Mouse (Mus musculus): ENCODE measurements around the gene Elp4. TPM values are rescaled to one million over a fixed set of nuclear protein-coding genes. Genes with fewer than 3 reads are reported as not detected.

The Elp4 gene
- polyA plus RNA-seq, 1 experiment from 2014 or later = 37.0 TPM

GRCm38 (mm10) chr2:105661623-105662066, 242.7 kb downstream of the Elp4 start:
- Histone ChIP-seq H3K4me1 (replicated peaks) (peaks cover 9% of the 10 kb centered on the region), H3K27me3 (replicated peaks) (peaks cover 93% of the 10 kb centered on the region), H3K36me3 (no peaks in the 10 kb centered on the region), H3K27ac (no peak overlapping the region), H3K9me3 (no peaks in the 10 kb centered on the region), H3K4me3 (replicated peaks) (no peak overlapping the region), H3K4me2 (replicated peaks) (no peak overlapping the region), H3K9ac (no peak overlapping the region)
- WGBS = 2% methylated on average over 18 of the region's 18 CpGs
- no peak for ATAC-seq

GRCm38 (mm10) chr2:105660874-105661622, 243.3 kb downstream of the Elp4 start:
- no peaks in the 10 kb centered on the region for H3K9me3 ChIP-seq
- no peak overlapping the region for H3K9ac ChIP-seq
- 3% methylated on average over 25 of the region's 26 CpGs for WGBS
- no peak overlapping the region for H3K4me2 ChIP-seq (replicated peaks)
- H3K4me1 ChIP-seq (replicated peaks) = peaks cover 7% of the 10 kb centered on the region; the same call in 1 of the 2 replicates
- H3K36me3 ChIP-seq = no peaks in the 10 kb centered on the region
- no peak for ATAC-seq
- peaks cover 92% of the 10 kb centered on the region for H3K27me3 ChIP-seq (replicated peaks)
- no peak overlapping the region for H3K4me3 ChIP-seq (replicated peaks)
- no peak overlapping the region for H3K27ac ChIP-seq

- Histone ChIP-seq H3K9me3 (no peaks in the 10 kb centered on the region), H3K9ac (no peak overlapping the region), H3K27me3 (replicated peaks) (peaks cover 88% of the 10 kb centered on the region), H3K4me3 (replicated peaks) (no peak overlapping the region), H3K4me2 (replicated peaks) (no peak overlapping the region), H3K27ac (no peak overlapping the region), H3K36me3 (no peaks in the 10 kb centered on the region), H3K4me1 (replicated peaks) (peaks cover 7% of the 10 kb centered on the region; the same call in 1 of the 2 replicates)
- 1% methylated on average over 41 of the region's 41 CpGs for WGBS
- no peak for ATAC-seq
Observed at GRCm38 (mm10) chr2:105659926-105660873, 244.2 kb downstream of the Elp4 start.

GRCm38 (mm10) chr2:105659350-105659749, 245.0 kb downstream of the Elp4 start:
- H3K4me3 ChIP-seq (replicated peaks) = no peak overlapping the region
- no peaks in the 10 kb centered on the region for H3K9me3 ChIP-seq
- no peak for ATAC-seq
- H3K27me3 ChIP-seq (replicated peaks) = peaks cover 81% of the 10 kb centered on the region
- no peak overlapping the region for H3K27ac ChIP-seq
- H3K36me3 ChIP-seq = no peaks in the 10 kb centered on the region
- no peak overlapping the region for H3K4me2 ChIP-seq (replicated peaks)
- peaks cover 7% of the 10 kb centered on the region; the same call in 1 of the 2 replicates for H3K4me1 ChIP-seq (replicated peaks)
- no peak overlapping the region for H3K9ac ChIP-seq
- 4% methylated on average over 9 of the region's 9 CpGs for WGBS

GRCm38 (mm10) chr2:105656456-105656855, 247.9 kb downstream of the Elp4 start:
- peaks cover 7% of the 10 kb centered on the region; the same call in 1 of the 2 replicates for H3K4me1 ChIP-seq (replicated peaks)
- H3K36me3 ChIP-seq = no peaks in the 10 kb centered on the region
- H3K9me3 ChIP-seq = no peaks in the 10 kb centered on the region
- H3K27ac ChIP-seq = no peak overlapping the region
- no peak overlapping the region for H3K4me3 ChIP-seq (replicated peaks)
- ATAC-seq = no peak
- peaks cover 60% of the 10 kb centered on the region for H3K27me3 ChIP-seq (replicated peaks)
- 82% methylated on average over 8 of the region's 8 CpGs for WGBS
- H3K9ac ChIP-seq = no peak overlapping the region
- H3K4me2 ChIP-seq (replicated peaks) = no peak overlapping the region

Other genes starting within 250 kb of the Elp4 start
- gene Pax6, start 235.7 kb downstream of the Elp4 start, polyA plus RNA-seq (2015; fragmentation: Nextera tagmentation; extraction: Ambion mirVana) = 2.3 and 2.8 TPM in 2 replicates
- 119 and 127 TPM in 2 replicates for gene Immp1l, start 74 bp upstream of the Elp4 start, polyA plus RNA-seq (2015; fragmentation: Nextera tagmentation; extraction: Ambion mirVana)
- gene Dnajc24, start 99.0 kb upstream of the Elp4 start, polyA plus RNA-seq (2015; fragmentation: Nextera tagmentation; extraction: Ambion mirVana) = 33.4 and 39.0 TPM in 2 replicates